Mouse (Mus musculus): ENCODE measurements around the gene Tectb.

DNA sequence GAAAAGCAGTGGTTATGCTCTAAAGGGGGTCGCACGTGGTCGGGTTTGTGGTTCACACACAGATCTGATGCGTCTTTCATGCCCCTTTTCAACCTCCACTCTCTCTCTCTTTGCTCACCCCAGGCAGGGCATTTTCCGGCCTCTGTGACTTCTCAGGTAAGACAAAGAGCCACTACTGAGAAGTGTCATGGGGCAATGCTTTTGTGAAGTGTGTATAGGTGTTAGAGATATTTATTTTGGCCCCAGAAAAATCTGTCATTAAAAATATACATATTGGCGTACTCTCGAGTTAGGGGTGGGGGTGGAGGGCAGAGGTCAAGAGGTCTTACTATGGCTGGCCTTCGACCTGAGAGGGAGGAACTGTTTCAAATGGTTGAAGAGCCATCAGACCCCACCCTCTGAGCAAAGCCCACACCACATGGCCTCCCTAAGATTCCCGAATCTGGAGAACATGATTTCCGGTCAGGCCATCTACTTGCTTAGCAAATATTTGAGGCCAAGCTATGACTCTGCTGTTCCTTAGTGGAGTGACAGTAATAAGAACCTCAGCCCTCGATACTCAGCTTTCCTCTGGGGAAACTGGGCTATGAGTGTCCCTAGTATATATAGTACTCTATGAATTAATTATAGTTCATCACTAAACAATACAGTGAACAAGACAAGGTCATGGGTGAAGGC is 13.3 kb downstream of the Tectb start:
- TF ChIP-seq CTCF (IDR thresholded peaks at IDR 0.05; ENCODE audit: borderline replicate concordance, insufficient read depth, low read depth, low read length) = no peak
- TF ChIP-seq POLR2A (IDR thresholded peaks at IDR 0.05; ENCODE audit: borderline replicate concordance, insufficient read depth, low read length) = no peak

Data from cerebellum, adult 2 months (tissue).